Mouse (Mus musculus) forebrain, embryonic 16.5 days (tissue): ENCODE data around the gene Troap. TPM values are rescaled to one million over a fixed set of nuclear protein-coding genes. Genes with fewer than 3 reads are reported as not detected.
"Not testable (repeated sequence)": the region's sequence is repeated elsewhere in the genome, so short reads cannot be mapped to it uniquely, and the experiment has no call there.

Experiments used
- ATAC-seq: fragments of 200-750 bp; cut with Nextera tagmentation; 2 replicates; pipeline ENCODE4 v1.8.0; 2017; ENCODE audit warnings: mild to moderate bottlenecking, moderate library complexity
- H3K27ac ChIP-seq: fragments of 300-500 bp; sonication (generic); 2 replicates; pipeline ENCODE4 v1.5.1; 2014; ENCODE audit warnings: low read length, control low read depth
- H3K27me3 ChIP-seq: fragments of 300-500 bp; sonication (generic); replicated peaks from 2 replicates; pipeline ENCODE4 v1.6.1; 2014; ENCODE audit warnings: low read length; ENCODE audit not compliant: control insufficient read depth, insufficient read depth
- H3K36me3 ChIP-seq: fragments of 300-500 bp; sonication (generic); 2 replicates; pipeline ENCODE4 v1.6.1; 2014; ENCODE audit not compliant: control insufficient read depth, insufficient read depth
- H3K4me1 ChIP-seq: fragments of 300-500 bp; sonication (generic); replicated peaks from 2 replicates; pipeline ENCODE4 v1.6.1; 2014; ENCODE audit warnings: low read length; ENCODE audit not compliant: control insufficient read depth, insufficient read depth
- H3K4me2 ChIP-seq: fragments of 300-500 bp; sonication (generic); 2 replicates; pipeline ENCODE4 v1.6.1; 2014; ENCODE audit warnings: mild to moderate bottlenecking, low read length, control low read depth
- H3K4me3 ChIP-seq: fragments of 300-500 bp; sonication (generic); replicated peaks from 2 replicates; pipeline ENCODE4 v1.5.1; 2014; ENCODE audit warnings: mild to moderate bottlenecking, low read length, control low read depth
- H3K9ac ChIP-seq: fragments of 300-500 bp; sonication (generic); replicated peaks from 2 replicates; pipeline ENCODE4 v1.6.1; 2014; ENCODE audit warnings: low read depth, low read length, control low read depth
- H3K9me3 ChIP-seq: fragments of 300-500 bp; sonication (generic); 2 replicates; pipeline ENCODE4 v1.6.1; 2016; ENCODE audit warnings: low read length; ENCODE audit not compliant: control insufficient read depth
- WGBS: fragments of 180-500 bp; shearing (Covaris S2); extraction: QIAGEN DNeasy Blood & Tissue Kit; methylation state at CpG from one replicate; pipeline ENCODE4 v1.1.7; 2014; 5-methylcytosine and 5-hydroxymethylcytosine counted together
- polyA plus RNA-seq: library from polyadenylated mRNA; unstranded; fragments of >200 nt; fragmentation: Nextera tagmentation; extraction: Ambion mirVana; gene quantifications from 2 replicates; pipeline ENCODE4 v1.2.1, GENCODE M21; 2015

Troap gene
- polyA plus RNA-seq, 1 experiment from 2014 or later = 15.9 TPM

DNA sequence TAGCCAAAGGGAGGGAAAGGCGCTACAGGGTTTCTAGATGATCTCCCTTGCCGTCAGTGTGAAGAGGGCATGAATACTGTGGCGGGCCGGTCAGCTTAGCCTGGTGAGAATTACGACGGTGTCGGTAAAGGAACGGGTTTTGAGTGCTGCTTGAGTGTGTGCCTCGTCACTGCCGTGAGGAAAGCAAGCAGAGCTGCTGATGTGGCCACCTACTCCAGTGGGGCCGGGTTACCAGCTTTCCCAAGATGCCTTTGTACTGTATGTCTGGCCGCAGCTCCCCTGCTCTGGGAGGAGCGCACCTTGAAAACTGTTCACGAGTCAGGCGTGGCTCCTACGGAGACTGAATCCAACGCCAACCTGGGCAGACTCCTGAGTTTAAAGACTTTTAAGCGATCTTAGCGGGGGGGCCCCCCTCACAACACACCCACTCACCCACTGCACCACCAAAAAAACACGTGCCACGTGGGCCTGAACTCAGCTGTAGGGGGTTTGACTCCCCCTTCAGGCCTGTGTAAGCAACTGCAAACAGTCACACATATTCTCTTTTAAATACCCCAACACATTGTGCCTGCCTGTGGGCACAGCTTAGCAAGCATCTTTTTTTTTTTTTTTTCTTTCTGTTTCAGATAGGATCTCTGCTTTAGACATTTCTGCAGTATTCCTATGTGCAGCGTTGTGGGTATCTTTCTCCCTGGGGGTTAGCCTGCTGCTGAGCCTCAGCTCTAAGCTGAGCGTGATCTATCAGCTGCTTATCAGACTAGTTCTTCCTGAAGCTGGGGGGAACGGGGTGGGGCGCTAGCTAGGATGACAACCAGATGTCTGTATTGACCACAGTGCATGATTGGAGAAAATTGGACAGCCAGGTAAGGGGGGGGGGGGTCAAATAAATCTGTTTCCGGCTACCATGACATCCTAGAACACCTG lies 34.1 kb upstream of the Troap start:
- Histone ChIP-seq H3K4me3 (no peak overlapping the region), H3K9ac (no peak overlapping the region), H3K36me3 (no peaks in the 10 kb centered on the region), H3K27ac (no peak overlapping the region), H3K4me1 (peaks cover 5% of the 10 kb centered on the region), H3K4me2 (no peak overlapping the region), H3K9me3 (no peaks in the 10 kb centered on the region), H3K27me3 (no peaks in the 10 kb centered on the region)
- 66% methylated on average over 26 of the region's 26 CpGs for WGBS
- ATAC-seq = no peak

DNA sequence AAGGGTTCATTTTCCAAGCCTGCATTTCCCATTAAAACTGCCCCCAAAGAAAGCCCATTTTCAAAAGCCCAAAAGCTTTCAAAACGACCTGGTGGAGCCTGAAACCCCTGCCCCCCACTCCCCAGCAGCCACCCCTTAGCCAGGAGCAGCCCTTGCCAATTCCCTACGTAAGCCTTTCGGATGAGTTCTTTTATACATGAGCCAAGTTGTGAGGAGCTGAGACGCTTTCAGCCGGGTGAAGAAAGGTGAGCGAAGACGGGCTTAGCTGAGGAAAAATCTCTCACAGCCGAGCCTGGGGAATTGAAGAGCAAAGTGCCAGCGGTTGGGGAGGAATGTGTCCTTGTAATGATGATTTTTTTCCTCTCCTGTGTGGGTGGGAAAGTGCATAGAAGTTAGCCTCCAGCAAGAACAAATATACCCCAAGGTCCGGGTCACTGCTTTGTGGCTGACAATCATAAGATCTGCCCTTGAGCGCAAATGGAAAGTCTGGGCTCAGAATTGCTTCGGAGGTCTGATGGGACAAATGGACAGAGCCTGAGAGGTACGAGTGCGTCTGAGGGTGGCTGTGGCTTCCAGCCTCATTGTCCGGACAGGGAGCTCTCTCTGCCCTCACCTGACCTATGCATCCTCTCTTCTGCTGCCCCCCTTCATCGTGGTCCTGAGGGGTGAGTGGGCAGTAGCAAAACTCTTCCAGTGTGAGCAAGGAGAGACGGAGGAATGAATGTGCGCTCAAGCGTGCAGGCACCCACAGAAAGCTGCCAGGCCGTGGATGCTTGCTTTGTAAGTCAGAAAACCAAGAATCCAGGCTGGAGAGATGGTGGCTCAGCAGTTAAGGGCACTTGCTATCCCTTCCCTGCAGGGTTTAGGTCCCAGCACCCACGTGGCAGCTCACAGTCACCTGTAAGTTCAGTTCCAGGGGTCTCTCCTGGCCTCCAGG lies 33.2 kb upstream of the Troap start:
- WGBS = 31% methylated on average over 21 of the region's 21 CpGs

DNA sequence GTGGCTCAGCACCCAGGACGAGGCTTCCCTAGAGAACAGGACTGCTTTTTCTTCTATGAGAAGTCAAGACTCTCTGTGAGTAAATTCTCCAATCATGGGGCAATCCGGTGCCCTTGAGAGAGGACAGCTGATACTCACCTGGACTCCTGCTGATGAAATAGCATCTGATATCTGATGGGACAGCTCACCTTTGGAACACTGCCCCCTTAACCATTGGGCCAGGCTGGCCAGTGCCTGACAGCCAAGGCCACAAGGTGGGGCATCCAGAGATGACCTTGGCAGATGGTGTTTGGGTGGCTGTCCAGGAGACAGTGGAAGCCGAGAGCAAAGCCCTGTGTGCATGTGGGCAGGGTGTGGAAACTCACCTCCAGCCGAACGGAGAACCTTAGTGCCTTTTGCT lies 32.0 kb upstream of the Troap start:
- ATAC-seq = no peak
- WGBS = 88% methylated on average over 5 of the region's 5 CpGs
- Histone ChIP-seq H3K4me3 (no peak overlapping the region), H3K36me3 (no peaks in the 10 kb centered on the region), H3K27ac (no peak overlapping the region), H3K4me1 (peaks cover 5% of the 10 kb centered on the region), H3K27me3 (no peaks in the 10 kb centered on the region), H3K9ac (no peak overlapping the region), H3K4me2 (no peak overlapping the region), H3K9me3 (no peaks in the 10 kb centered on the region)

More for the DNA sequence above, 33.2 kb upstream of the Troap start:
- no peaks in the 10 kb centered on the region for H3K27me3 ChIP-seq
- peak overlapping the region; percentile 20; the same call in 1 of the 2 replicates for H3K4me2 ChIP-seq
- H3K9me3 ChIP-seq = no peaks in the 10 kb centered on the region
- H3K9ac ChIP-seq = 0 out of 2 replicates have a peak overlapping the region, but pooled peaks have one; percentile 7
- H3K4me3 ChIP-seq = no peak overlapping the region
- ATAC-seq = no peak
- H3K4me1 ChIP-seq = peaks cover 5% of the 10 kb centered on the region
- H3K27ac ChIP-seq = no peak overlapping the region
- H3K36me3 ChIP-seq = no peaks in the 10 kb centered on the region

DNA sequence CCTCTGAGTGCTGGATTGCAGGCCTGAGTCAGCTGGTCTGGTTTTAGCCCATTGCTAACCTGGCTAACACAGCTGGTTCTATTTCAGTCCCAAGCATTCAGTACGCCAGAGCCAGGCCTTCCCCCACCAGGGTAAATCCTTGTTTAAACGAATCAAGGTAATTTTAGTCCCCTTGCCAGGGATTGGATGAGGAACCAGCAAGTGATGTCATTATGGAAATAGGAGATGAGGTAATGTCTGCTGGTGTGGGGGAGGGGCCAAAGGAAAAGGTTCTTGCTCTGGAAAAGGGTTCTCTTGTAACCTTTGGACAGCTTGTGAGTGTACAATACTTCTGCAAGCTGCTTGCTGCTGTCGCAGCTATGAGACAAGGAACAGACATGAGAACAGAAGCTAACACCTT lies 29.5 kb upstream of the Troap start:
- Histone ChIP-seq H3K4me1 (peaks cover 5% of the 10 kb centered on the region), H3K27ac (no peak overlapping the region), H3K4me2 (no peak overlapping the region), H3K27me3 (no peaks in the 10 kb centered on the region), H3K36me3 (no peaks in the 10 kb centered on the region), H3K4me3 (no peak overlapping the region), H3K9ac (no peak overlapping the region), H3K9me3 (no peaks in the 10 kb centered on the region)
- ATAC-seq = no peak
- 23% methylated on average over 3 of the region's 3 CpGs for WGBS

DNA sequence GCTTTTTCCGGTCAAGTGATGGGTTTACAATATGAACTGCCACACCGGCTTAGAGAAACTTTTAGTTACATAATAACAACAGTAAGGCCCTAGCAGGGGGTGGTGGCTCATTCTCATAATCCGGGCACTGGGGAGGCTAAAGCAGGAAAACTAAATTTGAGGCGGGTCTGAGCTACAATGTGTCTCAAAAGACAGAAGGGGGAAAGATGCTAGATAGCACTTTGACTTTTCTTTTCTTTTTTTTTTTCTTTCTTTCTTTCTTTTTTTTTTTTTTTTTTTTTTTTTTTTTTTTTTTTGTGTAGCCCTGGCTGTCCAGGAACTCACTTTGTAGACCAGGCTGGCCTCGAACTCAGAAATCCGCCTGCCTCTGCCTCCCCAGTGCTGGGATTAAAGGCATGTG lies 28.6 kb upstream of the Troap start:
- not testable (repeated sequence) for H3K36me3 ChIP-seq, H3K9ac ChIP-seq, H3K4me1 ChIP-seq, H3K27me3 ChIP-seq, H3K27ac ChIP-seq, H3K4me3 ChIP-seq, ATAC-seq, H3K9me3 ChIP-seq, H3K4me2 ChIP-seq
- 79% methylated on average over 6 of the region's 6 CpGs for WGBS

DNA sequence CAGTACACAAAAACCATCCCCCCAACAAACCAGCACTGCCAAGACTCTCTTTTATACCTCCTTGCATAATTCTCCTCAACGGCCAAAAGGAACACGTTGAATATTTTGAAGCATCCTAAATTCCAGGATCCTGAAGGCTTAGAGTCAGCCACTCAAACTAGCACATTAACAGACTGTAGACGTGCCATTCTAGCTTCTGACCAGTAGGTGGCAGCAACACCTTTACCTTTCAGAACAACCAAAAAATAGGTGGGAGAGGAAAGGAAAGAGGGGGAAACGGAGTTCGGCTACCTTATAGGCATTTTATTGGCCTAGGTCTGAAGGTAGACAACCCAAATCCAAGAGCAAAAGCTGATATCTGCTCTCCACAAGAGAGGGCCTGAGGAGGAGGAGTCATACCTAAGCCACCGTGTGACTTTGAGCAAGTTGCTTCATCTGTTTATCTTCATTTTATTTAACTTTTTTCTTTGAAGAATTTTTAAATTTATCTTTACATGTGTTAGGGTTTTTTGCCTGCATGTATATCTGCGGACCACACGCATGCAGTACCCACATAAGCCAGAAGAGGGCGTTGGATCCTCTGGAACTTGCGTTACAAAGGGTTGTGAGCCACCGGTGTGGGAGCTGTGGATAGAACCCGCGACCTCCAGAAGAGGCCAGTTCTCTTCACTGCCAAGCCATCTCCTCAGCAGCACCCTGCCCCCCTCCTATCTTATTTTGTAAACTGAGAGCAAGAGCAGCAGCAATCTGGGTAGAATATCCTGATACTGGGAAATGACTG lies 24.7 kb upstream of the Troap start:
- ATAC-seq = no peak

DNA sequence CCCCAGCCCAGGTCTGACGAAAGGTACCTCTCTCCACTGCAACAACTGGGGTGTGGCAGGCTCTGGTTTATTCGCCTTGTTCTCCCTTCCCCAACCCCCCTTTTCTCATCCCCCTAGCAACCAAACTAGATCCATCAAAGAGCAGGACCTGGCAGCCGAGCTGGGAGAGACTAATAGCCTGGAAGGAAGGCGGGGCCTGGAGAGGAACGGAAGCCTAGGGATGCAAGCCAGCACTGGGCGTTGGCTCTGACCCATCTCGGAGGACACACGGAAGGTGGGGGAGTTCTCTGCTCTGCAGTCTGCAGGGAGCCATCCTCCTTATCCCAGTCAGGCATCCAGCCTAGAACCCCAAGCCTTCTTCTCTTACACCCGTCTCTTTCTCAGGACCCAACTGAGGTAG lies 21.0 kb upstream of the Troap start:
- H3K4me2 ChIP-seq = no peak overlapping the region

More for the DNA sequence above, 24.7 kb upstream of the Troap start:
- Histone ChIP-seq H3K4me3 (no peak overlapping the region), H3K27me3 (peaks cover 12% of the 10 kb centered on the region), H3K4me2 (no peak overlapping the region), H3K27ac (no peak overlapping the region), H3K36me3 (no peaks in the 10 kb centered on the region), H3K4me1 (peaks cover 8% of the 10 kb centered on the region), H3K9me3 (no peaks in the 10 kb centered on the region), H3K9ac (no peak overlapping the region)
- WGBS = 32% methylated on average over 13 of the region's 13 CpGs

DNA sequence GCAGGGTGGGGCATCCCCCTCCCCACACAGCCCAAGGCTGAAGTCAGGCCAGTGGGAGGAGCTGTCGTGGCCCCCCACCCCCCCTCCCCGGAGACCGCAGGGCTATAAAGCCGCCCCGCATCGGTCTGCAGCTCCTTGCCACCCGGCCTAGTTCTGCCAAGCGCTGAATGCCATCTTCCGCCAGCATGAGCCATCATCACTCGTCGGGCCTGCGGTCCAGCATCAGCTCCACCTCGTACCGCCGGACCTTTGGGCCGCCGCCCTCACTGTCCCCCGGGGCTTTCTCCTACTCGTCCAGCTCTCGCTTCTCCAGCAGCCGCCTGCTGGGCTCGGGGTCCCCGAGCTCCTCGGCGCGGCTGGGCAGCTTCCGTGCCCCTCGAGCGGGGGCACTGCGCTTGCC lies 19.3 kb upstream of the Troap start, which contains the start of gene Prph:
Prph (plus strand) TSS at position 135 of the 400 bp plus-strand sequence.
- peak within 1 kb of the TSS; percentile 53 for H3K9ac ChIP-seq
- no peaks in the 10 kb centered on the region for H3K9me3 ChIP-seq
- peak within 1 kb of the TSS; percentile 44 for H3K4me3 ChIP-seq
- WGBS = 2% methylated on average over 26 of the region's 30 CpGs
- H3K4me2 ChIP-seq = peak within 1 kb of the TSS; percentile 81
- no peak for ATAC-seq
- H3K36me3 ChIP-seq = no peaks in the 10 kb centered on the region
- no peak within 1 kb of the TSS for H3K27ac ChIP-seq
- H3K4me1 ChIP-seq = peaks cover 28% of the 10 kb centered on the region
- H3K27me3 ChIP-seq = peaks cover 55% of the 10 kb centered on the region

More for the DNA sequence above, 21.0 kb upstream of the Troap start:
- Histone ChIP-seq H3K27me3 (peaks cover 45% of the 10 kb centered on the region), H3K4me1 (peaks cover 28% of the 10 kb centered on the region), H3K27ac (no peak overlapping the region), H3K4me3 (no peak overlapping the region), H3K9ac (no peak overlapping the region), H3K9me3 (no peaks in the 10 kb centered on the region), H3K36me3 (no peaks in the 10 kb centered on the region)
- 5% methylated on average over 9 of the region's 9 CpGs for WGBS
- ATAC-seq = no peak
